Mouse (Mus musculus) gastrocnemius, adult 2 months (tissue): Measurements from ENCODE around the gene Rhog. TPM values are rescaled to one million over a fixed set of nuclear protein-coding genes. Genes with fewer than 3 reads are reported as not detected.

Experiments used
- DNase-seq: peaks from one replicate; pipeline ENCODE4 v3.0.0; 2022
- H3K27ac ChIP-seq: fragments of 200-600 bp; 2 replicates; pipeline ENCODE4 v1.8.1; 2022; ENCODE audit warnings: mild to moderate bottlenecking
- H3K4me3 ChIP-seq: fragments of 200-600 bp; 2 replicates; pipeline ENCODE4 v1.8.1; 2022; ENCODE audit warnings: mild to moderate bottlenecking, moderate library complexity
- CTCF ChIP-seq: fragments of 200-600 bp; IDR thresholded peaks from 2 replicates; pipeline ENCODE4 v1.8.1; 2022; ENCODE audit warnings: antibody characterized with exemption, mild to moderate bottlenecking, moderate library complexity
- intact Hi-C: fragments of 180-260 bp; cut with DNase I; formaldehyde crosslinking; loops from one replicate; pipeline ENCODE4 v1.15.1; 2025
- total RNA-seq, 2 experiments: library from RNA; stranded (reverse); gene quantifications; 2 replicates each; pipeline ENCODE4 v1.2.3; 2021

The Rhog gene
- total RNA-seq, 2 experiments from 2014 or later = 14.7 to 17.0 TPM

- Histone ChIP-seq H3K4me3 (peak overlapping the region; percentile 96), H3K27ac (peak overlapping the region; percentile 94)
- DNase-seq = no peak
- no peak for TF ChIP-seq CTCF
- intact Hi-C loops = loop anchor here (2.0 kb wide), 1 partner anchor 22 kb away; no protein-coding TSS in a partner anchor
Observed at GRCm38 (mm10) chr7:102248691-102249404, 7.0 kb downstream of the Rhog start.

- Histone ChIP-seq H3K4me3 (peak overlapping the region; percentile 96), H3K27ac (peak overlapping the region; percentile 74)
- TF ChIP-seq CTCF = no peak
- intact Hi-C loops = no loop called here
- DNase-seq = peak; percentile 29
Observed at GRCm38 (mm10) chr7:102246956-102247797, 8.7 kb downstream of the Rhog start.

- peak overlapping the region; percentile 96 for H3K4me3 ChIP-seq
- intact Hi-C loops = no loop called here
- TF ChIP-seq CTCF = no peak
- H3K27ac ChIP-seq = peak overlapping the region; percentile 74
- no peak for DNase-seq
Observed at GRCm38 (mm10) chr7:102246265-102246664, 9.6 kb downstream of the Rhog start.

- H3K4me3 ChIP-seq = peak overlapping the region; percentile 96
- peak; percentile 57 for DNase-seq
- intact Hi-C loops = no loop called here
- no peak for TF ChIP-seq CTCF
- peak overlapping the region; percentile 74 for H3K27ac ChIP-seq
Observed at GRCm38 (mm10) chr7:102245775-102246174, 10.1 kb downstream of the Rhog start.

GRCm38 (mm10) chr7:102244782-102245535, 10.9 kb downstream of the Rhog start:
- DNase-seq = peak; percentile 74
- intact Hi-C loops = no loop called here
- H3K27ac ChIP-seq = peak overlapping the region; percentile 74
- TF ChIP-seq CTCF = no peak
- H3K4me3 ChIP-seq = peak overlapping the region; percentile 40

GRCm38 (mm10) chr7:102243870-102244269, 12.0 kb downstream of the Rhog start:
- intact Hi-C loops = no loop called here
- no peak for TF ChIP-seq CTCF
- H3K27ac ChIP-seq = peak overlapping the region; percentile 74
- DNase-seq = peak; percentile 46
- H3K4me3 ChIP-seq = peak overlapping the region; percentile 40; the same call in 1 of the 2 replicates

GRCm38 (mm10) chr7:102242917-102243316, 12.9 kb downstream of the Rhog start:
- no peak for DNase-seq
- no peak overlapping the region for H3K4me3 ChIP-seq
- intact Hi-C loops = no loop called here
- no peak for TF ChIP-seq CTCF
- H3K27ac ChIP-seq = peak overlapping the region; percentile 74; the same call in 1 of the 2 replicates

- peak overlapping the region; percentile 1; the same call in 1 of the 2 replicates for H3K27ac ChIP-seq
- intact Hi-C loops = no loop called here
- no peak for DNase-seq
Observed at GRCm38 (mm10) chr7:102242371-102242770, 13.5 kb downstream of the Rhog start.

GRCm38 (mm10) chr7:102239591-102239990, 16.3 kb downstream of the Rhog start:
- H3K4me3 ChIP-seq = no peak overlapping the region
- DNase-seq = no peak
- no peak for TF ChIP-seq CTCF
- no peak overlapping the region for H3K27ac ChIP-seq
- intact Hi-C loops = no loop called here

More at GRCm38 (mm10) chr7:102242371-102242770, 13.5 kb downstream of the Rhog start:
- no peak overlapping the region for H3K4me3 ChIP-seq
- TF ChIP-seq CTCF = no peak

GRCm38 (mm10) chr7:102238686-102239286, 17.1 kb downstream of the Rhog start:
- Histone ChIP-seq H3K4me3 (no peak overlapping the region), H3K27ac (no peak overlapping the region)
- TF ChIP-seq CTCF = no peak
- DNase-seq = no peak
- intact Hi-C loops = no loop called here

GRCm38 (mm10) chr7:102233059-102233458, 22.8 kb downstream of the Rhog start:
- intact Hi-C loops = no loop called here
- DNase-seq = no peak

GRCm38 (mm10) chr7:102229814-102230213, 26.0 kb downstream of the Rhog start:
- no peak for TF ChIP-seq CTCF
- intact Hi-C loops = no loop called here
- Histone ChIP-seq H3K27ac (no peak overlapping the region), H3K4me3 (no peak overlapping the region)
- DNase-seq = no peak

More at GRCm38 (mm10) chr7:102233059-102233458, 22.8 kb downstream of the Rhog start:
- Histone ChIP-seq H3K27ac (no peak overlapping the region), H3K4me3 (no peak overlapping the region)
- TF ChIP-seq CTCF = no peak
